Mouse (Mus musculus): Measurements from ENCODE around the gene Tomt. TPM values are rescaled to one million over a fixed set of nuclear protein-coding genes. Genes with fewer than 3 reads are reported as not detected.
"Not testable (repeated sequence)": the region's sequence is repeated elsewhere in the genome, so short reads cannot be mapped to it uniquely, and the experiment has no call there.

Tomt gene
- under 1 TPM in 1 of 2 experiments, not detected in 1; 0.10 TPM for total RNA-seq (2021)
- long read RNA-seq, experiment 1, result 0 reads
- long read RNA-seq, experiment 2, result 0 reads

- no peak for DNase-seq (ENCODE audit: low spot score in 2 of 2)
Observed at GRCm38 (mm10) chr7:101906287-101906681, at the start of gene Tomt. Gene Tomt, minus strand, starts transcription at chr7:101906359.

DNA sequence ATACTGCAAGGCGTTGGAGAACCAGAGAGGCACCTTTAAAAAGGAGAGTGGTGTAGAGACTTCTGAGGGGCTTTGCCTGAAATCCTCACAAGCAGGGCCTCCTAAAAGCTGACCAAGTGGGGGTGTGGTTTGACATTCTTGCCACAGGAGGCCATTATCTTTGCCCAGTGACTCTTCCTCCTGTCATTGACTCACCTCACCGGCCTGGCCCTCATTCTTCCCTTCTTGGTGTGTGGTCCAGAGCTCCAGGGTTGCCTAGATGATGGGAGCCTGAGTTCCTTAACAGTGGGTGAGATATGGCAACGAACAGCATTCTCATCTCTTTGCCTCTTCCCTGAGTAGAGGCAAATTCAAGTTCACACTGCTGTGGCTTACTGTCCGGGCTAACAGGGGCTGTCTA is 49.7 kb upstream of the Tomt start:
- no peak for DNase-seq (ENCODE audit: low spot score in 2 of 2)

GRCm38 (mm10) chr7:101955276-101955675 is 49.1 kb upstream of the Tomt start:
- DNase-seq (ENCODE audit: low spot score in 2 of 2), result no peak

GRCm38 (mm10) chr7:101954163-101954562 is 48.0 kb upstream of the Tomt start:
- DNase-seq (ENCODE audit: low spot score in 2 of 2), result no peak

GRCm38 (mm10) chr7:101952098-101952497 is 45.9 kb upstream of the Tomt start:
- no peak for DNase-seq (ENCODE audit: low spot score in 2 of 2)

DNA sequence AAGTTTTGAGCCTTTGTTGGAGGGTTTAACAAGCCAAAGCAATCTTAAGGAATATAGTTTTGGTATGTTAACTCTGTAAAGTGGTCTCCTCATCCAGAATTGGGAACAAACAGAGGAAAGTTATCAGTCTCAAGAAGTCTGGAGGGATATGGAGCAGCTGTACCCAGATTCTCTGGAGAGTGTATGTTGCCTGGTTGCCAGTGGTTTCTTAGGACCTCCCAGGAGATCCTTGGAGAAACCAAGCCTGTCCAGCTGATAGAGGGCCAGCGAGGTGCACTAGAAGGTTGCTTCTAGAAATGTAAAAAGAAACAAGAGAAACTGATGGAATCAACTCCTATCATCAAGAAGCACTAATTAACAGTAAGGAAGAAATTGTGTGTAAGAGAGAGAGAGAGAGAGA is 45.5 kb upstream of the Tomt start:
- no peak for DNase-seq (ENCODE audit: low spot score in 2 of 2)

- DNase-seq (ENCODE audit: low spot score in 2 of 2), result not testable (repeated sequence)
Observed at GRCm38 (mm10) chr7:101949008-101949407, 42.8 kb upstream of the Tomt start.

GRCm38 (mm10) chr7:101939758-101940157 is 33.6 kb upstream of the Tomt start:
- DNase-seq (ENCODE audit: low spot score in 2 of 2), result no peak

GRCm38 (mm10) chr7:101938348-101938747 is 32.2 kb upstream of the Tomt start:
- no peak for DNase-seq (ENCODE audit: low spot score in 2 of 2)

DNA sequence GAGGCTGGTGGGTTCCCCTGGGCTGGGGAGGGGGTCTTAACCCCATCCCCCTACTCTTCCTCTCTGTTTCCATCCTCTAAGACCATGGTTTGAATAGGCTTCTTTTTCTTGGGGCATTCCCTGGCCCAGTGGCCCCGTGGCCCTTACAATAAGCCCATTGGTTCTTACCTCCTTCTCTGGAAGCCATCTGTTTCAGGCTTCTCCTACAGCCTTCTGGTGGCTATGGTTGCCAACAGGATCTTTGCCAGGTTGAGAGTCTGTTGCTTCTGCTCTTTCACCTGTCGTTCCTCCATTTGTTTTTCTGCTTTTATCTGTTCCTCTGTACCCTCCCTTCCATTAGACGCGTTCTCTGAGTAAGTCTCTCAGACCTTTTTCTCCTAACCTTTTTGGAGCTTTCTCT is 31.4 kb upstream of the Tomt start:
- no peak for DNase-seq (ENCODE audit: low spot score in 2 of 2)

DNA sequence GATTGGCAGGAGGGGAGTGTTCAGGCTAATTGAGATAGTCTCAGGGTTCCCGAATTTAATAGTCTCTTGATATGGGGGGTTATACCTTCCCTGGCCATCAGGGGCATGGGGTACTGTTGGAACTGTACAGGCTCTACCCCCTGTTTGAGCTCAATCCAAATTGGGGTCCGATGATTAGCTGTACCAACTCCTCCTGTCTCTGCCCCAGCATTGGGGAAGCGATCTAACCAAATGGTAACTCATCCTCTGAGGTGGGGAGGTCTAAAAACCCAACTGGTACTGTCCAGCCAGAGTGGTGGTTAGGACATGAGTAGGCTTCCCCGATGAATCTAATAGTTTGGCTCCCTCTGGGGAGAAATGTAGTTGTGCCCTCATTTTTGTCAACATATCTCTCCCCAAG is 30.8 kb upstream of the Tomt start:
- DNase-seq (ENCODE audit: low spot score in 2 of 2), result no peak

DNA sequence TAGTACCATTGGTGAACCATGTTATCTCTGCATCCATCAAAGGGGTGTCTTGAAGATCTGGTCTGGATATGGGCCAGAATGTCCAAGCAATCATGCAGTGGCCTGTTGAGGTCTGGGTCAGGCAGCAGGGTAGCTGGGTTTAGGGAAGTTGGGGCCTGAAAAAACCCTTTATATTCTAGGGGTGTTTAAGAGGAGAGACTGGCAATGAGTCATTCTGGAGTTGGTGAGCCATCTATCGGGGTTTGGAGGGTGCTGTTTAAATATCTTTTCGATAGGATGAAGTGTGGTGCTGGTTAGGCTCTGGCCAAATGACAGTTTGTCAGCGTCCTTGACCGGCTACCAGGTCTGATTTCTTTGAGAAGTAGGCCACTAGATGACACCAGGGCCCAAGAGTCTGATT is 29.8 kb upstream of the Tomt start:
- no peak for DNase-seq (ENCODE audit: low spot score in 2 of 2)

DNA sequence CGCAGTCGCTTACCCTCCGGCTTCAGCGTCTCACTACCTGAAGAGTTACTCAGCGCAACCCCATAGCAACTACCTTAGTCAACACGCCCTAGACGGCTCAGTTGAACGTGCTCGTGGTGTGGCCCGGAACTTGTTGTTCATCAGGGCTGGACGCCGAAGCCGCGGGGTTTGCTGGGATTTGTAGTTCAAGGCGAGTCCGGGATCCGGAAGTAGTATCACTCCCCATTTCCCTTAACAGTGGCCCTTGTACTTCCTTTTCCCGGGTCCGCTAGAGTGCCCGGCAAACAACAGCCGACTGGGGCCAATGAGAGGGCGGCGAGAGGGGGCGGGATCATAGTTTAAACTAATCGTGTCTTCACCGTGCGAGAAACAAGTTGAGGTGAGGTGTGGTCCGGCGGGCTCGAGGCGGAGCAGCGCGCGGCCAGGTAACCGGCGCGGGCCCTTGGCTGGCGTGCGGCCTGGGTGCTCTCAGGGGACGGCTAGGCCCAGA is 27.6 kb upstream of the Tomt start, which contains the start of the genes Lrrc51 and Numa1:
TSS of gene Lrrc51 (minus strand) at position 145 of the 490 bp plus-strand sequence.
TSS of gene Numa1 (plus strand) at position 361 of the 490 bp plus-strand sequence.
- DNase-seq (ENCODE audit: low spot score in 2 of 2), result peak; percentile 87 to 95

DNA sequence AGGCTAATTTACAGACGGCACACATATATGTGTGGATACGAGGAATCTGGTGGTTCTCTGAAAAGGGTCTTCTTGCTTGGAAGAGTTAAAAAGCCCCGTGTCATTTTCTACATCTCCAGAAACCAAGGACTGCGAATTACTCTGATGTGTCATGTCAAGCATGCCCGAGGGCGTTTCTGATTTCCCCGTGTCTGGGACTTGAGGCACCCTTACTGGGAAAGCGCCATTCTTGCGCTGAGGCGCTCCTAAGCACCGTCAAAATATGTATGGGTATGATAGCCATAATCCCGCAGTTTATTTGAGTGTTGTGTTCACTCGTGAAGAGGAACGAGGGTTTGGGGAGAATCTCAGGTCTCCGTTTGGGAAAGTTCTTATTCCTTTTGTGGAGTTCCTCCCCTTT is 27.1 kb upstream of the Tomt start:
- DNase-seq (ENCODE audit: low spot score in 2 of 2), result no peak

GRCm38 (mm10) chr7:101932551-101932950 is 26.4 kb upstream of the Tomt start:
- no peak for DNase-seq (ENCODE audit: low spot score in 2 of 2)

- no peak for DNase-seq (ENCODE audit: low spot score in 2 of 2)
Observed at GRCm38 (mm10) chr7:101928093-101928492, 21.9 kb upstream of the Tomt start.

GRCm38 (mm10) chr7:101925892-101926291 is 19.7 kb upstream of the Tomt start:
- not testable (repeated sequence) for DNase-seq (ENCODE audit: low spot score in 2 of 2)

DNA sequence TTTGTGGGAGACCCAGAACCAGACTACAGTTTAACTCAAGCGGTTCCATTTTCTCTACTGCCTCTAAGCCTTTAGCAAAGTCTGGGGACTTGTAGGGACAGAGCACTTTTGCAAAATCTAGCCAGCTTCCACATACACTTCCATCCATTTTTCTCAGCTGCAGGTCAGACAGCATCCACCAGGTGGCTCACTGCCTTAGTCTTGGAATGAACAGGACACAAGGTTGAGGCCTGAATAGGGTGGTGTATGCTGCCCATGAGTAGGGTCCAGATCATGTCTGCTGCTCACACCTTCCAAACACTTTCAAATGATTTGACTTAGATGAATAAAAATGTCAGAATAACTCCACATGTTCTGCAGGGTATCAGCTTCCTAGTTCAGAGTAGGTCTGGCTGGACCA is 11.9 kb upstream of the Tomt start:
- DNase-seq (ENCODE audit: low spot score in 2 of 2), result peak in 1 of 2 experiments; percentile 59

GRCm38 (mm10) chr7:101911982-101912381 is 5.8 kb upstream of the Tomt start:
- no peak for DNase-seq (ENCODE audit: low spot score in 2 of 2)

DNA sequence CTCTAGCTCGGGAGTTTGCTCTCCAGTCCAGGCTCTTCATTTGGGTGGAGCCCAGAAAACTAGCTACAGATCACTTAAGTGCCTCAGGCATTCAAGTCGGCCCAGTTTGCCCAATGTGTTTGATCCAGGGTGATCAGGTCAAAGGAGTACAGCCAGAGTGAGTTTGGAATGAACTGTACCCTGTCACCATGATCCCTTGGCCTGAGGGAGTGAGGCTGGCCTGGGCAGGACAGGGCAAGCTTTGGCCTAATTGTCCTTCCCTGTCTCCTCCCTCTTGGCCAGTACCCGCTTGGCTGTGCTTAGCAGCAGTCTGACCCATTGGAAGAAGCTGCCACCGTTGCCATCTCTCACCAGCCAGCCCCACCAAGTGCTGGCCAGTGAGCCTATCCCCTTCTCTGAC is 4.0 kb upstream of the Tomt start:
- no peak for DNase-seq (ENCODE audit: low spot score in 2 of 2)

DNA sequence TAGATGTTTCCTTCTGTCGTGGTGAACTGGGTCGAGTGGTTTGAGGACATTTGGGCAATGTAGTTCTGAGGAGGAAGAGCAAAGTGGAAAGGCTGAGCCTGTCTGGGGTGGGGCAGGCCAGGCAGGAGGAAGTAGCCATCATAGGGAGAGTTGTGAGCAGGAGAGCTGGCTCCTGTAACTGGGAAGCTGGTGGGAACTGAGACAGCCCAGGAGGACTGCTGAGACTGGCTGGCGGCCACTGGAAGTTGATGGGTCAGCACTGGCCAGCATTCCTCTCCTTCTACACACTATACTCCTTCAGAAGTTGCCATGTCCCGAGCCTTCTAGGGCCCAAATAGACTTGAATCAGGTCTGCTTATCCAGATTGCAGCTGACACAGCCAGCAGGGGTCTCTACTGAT is 2.2 kb upstream of the Tomt start:
- DNase-seq (ENCODE audit: low spot score in 2 of 2), result no peak

GRCm38 (mm10) chr7:101906696-101907095 is 537 bp upstream of the Tomt start:
- DNase-seq (ENCODE audit: low spot score in 2 of 2), result no peak

DNA sequence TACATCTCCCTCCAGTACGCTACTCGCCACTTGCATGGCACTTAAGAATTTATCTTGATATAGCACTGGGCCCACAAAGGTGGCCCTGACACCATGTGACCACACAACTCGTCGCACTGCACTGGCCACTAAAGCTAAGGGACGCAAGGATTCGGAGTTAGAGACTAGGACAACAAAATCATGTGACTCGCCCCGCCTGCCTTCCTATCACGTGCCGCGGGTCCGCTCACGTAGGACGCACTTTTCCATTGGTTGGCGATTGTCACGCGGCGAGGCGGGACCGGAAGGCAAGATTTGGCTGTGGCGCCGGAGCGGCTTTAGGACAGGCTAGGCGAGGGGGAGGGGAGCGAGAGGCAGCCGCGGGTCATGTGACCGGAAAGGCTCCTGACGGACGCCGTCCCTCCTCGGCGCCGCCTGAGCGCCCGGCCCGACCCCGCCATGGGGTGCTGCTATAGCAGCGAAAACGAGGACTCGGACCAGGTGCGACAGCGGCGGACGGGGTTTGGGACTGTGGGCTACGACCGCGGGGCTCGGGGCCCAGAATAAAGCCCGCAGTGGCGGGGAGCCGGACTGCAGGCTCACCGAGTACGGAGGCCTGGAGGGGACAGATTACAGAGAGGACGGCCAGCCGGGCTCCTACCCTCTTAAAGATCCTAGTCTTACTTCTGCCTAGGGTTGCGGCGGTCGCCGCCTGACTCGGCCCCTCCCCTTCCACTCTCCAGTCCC is 435 bp downstream of the Tomt start, which contains the start of gene Lamtor1:
TSS of gene Lamtor1 (plus strand) at position 344 of the 726 bp plus-strand sequence.
- DNase-seq (ENCODE audit: low spot score in 2 of 2), result peak; percentile 97 to 100
